Mouse (Mus musculus) forebrain, embryonic 16.5 days (tissue): ENCODE results near the gene Slc9a6. TPM values are rescaled to one million over a fixed set of nuclear protein-coding genes. Genes with fewer than 3 reads are reported as not detected.
A peak's percentile ranks its signal among the peaks of the same experiment; 100 is the strongest.

ENCODE experiments used
- ATAC-seq: fragments of 200-750 bp; cut with Nextera tagmentation; 2 replicates; pipeline ENCODE4 v1.8.0; 2017; ENCODE audit warnings: mild to moderate bottlenecking, moderate library complexity
- H3K27ac ChIP-seq: fragments of 300-500 bp; sonication (generic); 2 replicates; pipeline ENCODE4 v1.5.1; 2014; ENCODE audit warnings: low read length, control low read depth
- H3K27me3 ChIP-seq: fragments of 300-500 bp; sonication (generic); replicated peaks from 2 replicates; pipeline ENCODE4 v1.6.1; 2014; ENCODE audit warnings: low read length; ENCODE audit not compliant: control insufficient read depth, insufficient read depth
- H3K36me3 ChIP-seq: fragments of 300-500 bp; sonication (generic); 2 replicates; pipeline ENCODE4 v1.6.1; 2014; ENCODE audit not compliant: control insufficient read depth, insufficient read depth
- H3K4me1 ChIP-seq: fragments of 300-500 bp; sonication (generic); replicated peaks from 2 replicates; pipeline ENCODE4 v1.6.1; 2014; ENCODE audit warnings: low read length; ENCODE audit not compliant: control insufficient read depth, insufficient read depth
- H3K4me2 ChIP-seq: fragments of 300-500 bp; sonication (generic); 2 replicates; pipeline ENCODE4 v1.6.1; 2014; ENCODE audit warnings: mild to moderate bottlenecking, low read length, control low read depth
- H3K4me3 ChIP-seq: fragments of 300-500 bp; sonication (generic); replicated peaks from 2 replicates; pipeline ENCODE4 v1.5.1; 2014; ENCODE audit warnings: mild to moderate bottlenecking, low read length, control low read depth
- H3K9ac ChIP-seq: fragments of 300-500 bp; sonication (generic); replicated peaks from 2 replicates; pipeline ENCODE4 v1.6.1; 2014; ENCODE audit warnings: low read depth, low read length, control low read depth
- H3K9me3 ChIP-seq: fragments of 300-500 bp; sonication (generic); 2 replicates; pipeline ENCODE4 v1.6.1; 2016; ENCODE audit warnings: low read length; ENCODE audit not compliant: control insufficient read depth
- WGBS: fragments of 180-500 bp; shearing (Covaris S2); extraction: QIAGEN DNeasy Blood & Tissue Kit; methylation state at CpG from one replicate; pipeline ENCODE4 v1.1.7; 2014; 5-methylcytosine and 5-hydroxymethylcytosine counted together
- polyA plus RNA-seq: library from polyadenylated mRNA; unstranded; fragments of >200 nt; fragmentation: Nextera tagmentation; extraction: Ambion mirVana; gene quantifications from 2 replicates; pipeline ENCODE4 v1.2.1, GENCODE M21; 2015

The Slc9a6 gene
- polyA plus RNA-seq, 1 experiment from 2014 or later = 54.4 TPM

DNA sequence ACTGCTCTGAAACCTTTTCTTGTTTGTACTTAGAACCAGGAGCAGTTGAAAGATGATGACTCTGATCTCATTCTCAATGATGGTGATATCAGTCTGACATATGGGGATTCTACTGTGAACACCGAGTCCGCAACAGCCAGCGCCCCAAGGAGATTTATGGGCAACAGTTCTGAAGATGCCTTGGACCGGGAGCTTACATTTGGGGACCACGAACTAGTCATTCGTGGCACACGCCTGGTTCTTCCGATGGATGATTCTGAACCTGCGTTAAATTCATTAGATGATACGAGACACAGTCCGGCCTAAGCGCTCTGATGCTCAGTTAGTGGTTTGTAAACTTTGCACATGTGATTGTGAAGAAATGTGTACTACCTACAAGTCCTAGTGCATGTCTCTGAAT is 51.6 kb downstream of the Slc9a6 start:
- no peak overlapping the region for H3K9ac ChIP-seq
- 87% methylated on average over 12 of the region's 12 CpGs for WGBS
- no peaks in the 10 kb centered on the region for H3K36me3 ChIP-seq
- no peak overlapping the region for H3K4me3 ChIP-seq
- H3K27me3 ChIP-seq = no peaks in the 10 kb centered on the region
- H3K27ac ChIP-seq = no peak overlapping the region
- H3K4me1 ChIP-seq = no peaks in the 10 kb centered on the region; the same call in 1 of the 2 replicates
- H3K4me2 ChIP-seq = no peak overlapping the region
- no peak for ATAC-seq
- H3K9me3 ChIP-seq = no peaks in the 10 kb centered on the region

DNA sequence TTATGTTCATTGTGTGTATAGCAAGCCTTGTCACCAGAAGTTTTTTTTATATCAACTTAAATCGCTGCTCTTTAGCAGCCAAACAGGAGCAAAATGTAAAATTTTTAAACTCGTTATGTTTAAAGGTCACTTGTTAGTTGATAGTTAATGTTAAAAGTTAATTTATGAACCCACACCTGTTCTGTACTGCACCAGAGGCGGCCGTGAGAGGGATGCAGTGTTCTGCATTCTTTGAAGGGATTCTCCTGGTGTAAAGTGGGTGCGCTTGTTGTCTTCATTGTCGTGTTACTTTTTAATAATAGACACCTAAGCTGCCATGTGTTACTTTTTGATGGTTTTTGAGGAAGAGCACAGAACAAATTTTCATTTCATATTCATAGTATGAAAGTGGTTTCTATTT is 52.8 kb downstream of the Slc9a6 start:
- no peak overlapping the region for H3K4me3 ChIP-seq
- H3K9me3 ChIP-seq = no peaks in the 10 kb centered on the region
- no peak overlapping the region for H3K27ac ChIP-seq
- ATAC-seq = no peak
- H3K36me3 ChIP-seq = no peaks in the 10 kb centered on the region
- no peaks in the 10 kb centered on the region; the same call in 1 of the 2 replicates for H3K4me1 ChIP-seq
- no peak overlapping the region for H3K4me2 ChIP-seq
- no peaks in the 10 kb centered on the region for H3K27me3 ChIP-seq
- H3K9ac ChIP-seq = no peak overlapping the region
- 69% methylated on average over 6 of the region's 6 CpGs for WGBS

DNA sequence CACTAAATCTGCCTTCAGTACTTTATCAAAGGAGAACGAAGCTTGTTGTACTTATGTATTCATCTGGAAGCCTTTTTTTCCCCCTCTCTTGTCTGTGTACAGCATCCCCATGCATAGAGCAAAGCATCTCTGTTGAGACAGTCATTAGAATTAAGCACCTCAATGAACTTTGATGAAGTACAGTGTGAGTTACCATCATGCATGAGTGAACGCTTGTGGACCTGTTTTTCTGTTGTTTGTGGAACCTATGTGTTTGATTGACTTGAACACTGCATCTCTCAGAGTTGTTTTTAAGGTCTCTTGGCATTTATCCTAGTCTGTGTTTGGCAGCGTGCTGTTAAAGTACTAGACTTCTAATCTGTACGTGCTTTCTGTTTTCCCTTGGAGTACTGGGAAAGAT is 53.8 kb downstream of the Slc9a6 start:
- ATAC-seq = no peak
- Histone ChIP-seq H3K36me3 (no peaks in the 10 kb centered on the region), H3K4me2 (no peak overlapping the region), H3K9me3 (no peaks in the 10 kb centered on the region), H3K27me3 (no peaks in the 10 kb centered on the region), H3K9ac (no peak overlapping the region), H3K27ac (no peak overlapping the region), H3K4me1 (no peaks in the 10 kb centered on the region; the same call in 1 of the 2 replicates), H3K4me3 (no peak overlapping the region)
- 36% methylated on average over 4 of the region's 4 CpGs for WGBS

DNA sequence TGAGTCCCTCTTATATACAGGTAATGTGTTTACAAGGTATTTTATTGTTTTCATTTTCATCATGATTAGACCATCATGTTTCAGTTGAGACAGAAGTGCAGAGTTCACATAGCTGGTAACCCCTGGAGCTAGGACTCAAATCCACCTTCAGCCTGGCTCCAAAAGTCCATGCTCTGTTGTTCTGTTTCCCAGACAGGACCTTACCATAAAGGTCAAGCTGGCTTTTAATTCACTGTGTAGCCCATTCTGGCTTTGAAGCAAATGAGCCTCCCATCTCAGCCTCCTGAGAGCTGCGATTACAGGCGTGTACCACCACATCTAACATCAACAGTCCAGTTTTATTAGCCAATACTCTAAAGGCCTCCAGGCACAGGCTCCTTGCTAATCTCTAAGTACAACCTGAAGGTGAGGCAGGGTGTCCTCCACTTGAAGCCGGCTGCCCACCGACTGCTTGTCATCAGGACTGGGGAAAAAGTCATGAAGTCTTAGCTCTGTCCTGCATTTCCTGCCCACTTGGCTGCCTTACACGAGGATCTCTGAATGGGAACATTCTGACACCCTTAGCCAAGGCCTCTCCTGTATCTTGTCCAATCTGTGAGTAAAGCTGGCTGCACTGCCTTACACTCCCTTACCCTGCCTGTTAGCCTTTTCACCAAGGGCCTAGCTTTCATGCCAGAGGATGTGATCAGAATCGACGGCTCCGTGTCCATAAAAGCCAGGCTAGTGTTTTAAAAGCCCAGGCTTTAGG is 55.8 kb downstream of the Slc9a6 start:
- no peak overlapping the region for H3K4me3 ChIP-seq
- H3K9me3 ChIP-seq = no peaks in the 10 kb centered on the region
- no peak overlapping the region for H3K4me2 ChIP-seq
- ATAC-seq = no peak
- WGBS = 85% methylated on average over 8 of the region's 8 CpGs
- H3K9ac ChIP-seq = no peak overlapping the region
- no peak overlapping the region for H3K27ac ChIP-seq
- no peaks in the 10 kb centered on the region for H3K27me3 ChIP-seq
- no peaks in the 10 kb centered on the region; the same call in 1 of the 2 replicates for H3K4me1 ChIP-seq
- no peaks in the 10 kb centered on the region for H3K36me3 ChIP-seq

DNA sequence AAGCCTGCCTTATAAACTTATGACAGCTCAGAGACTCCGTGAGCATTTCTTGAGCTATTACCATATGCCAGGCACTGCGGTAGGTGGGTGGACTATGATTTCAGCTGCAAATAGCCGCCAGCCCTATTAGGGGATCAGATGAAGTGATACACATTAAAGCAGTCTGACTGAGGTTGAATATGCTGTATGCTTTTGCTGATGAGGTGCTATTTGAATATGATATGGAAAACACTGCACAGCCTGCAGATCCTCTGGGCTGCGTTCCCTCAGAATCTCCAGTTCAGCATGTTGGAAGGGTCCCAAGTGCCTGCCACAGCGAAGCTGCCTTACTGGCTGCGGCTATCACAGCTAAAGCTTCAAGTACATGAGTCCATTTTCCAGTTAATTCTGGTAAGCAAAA is 57.7 kb downstream of the Slc9a6 start:
- no peaks in the 10 kb centered on the region; the same call in 1 of the 2 replicates for H3K4me1 ChIP-seq
- no peak overlapping the region for H3K4me2 ChIP-seq
- no peaks in the 10 kb centered on the region for H3K27me3 ChIP-seq
- H3K9me3 ChIP-seq = no peaks in the 10 kb centered on the region
- WGBS = 66% methylated on average over 6 of the region's 6 CpGs
- H3K4me3 ChIP-seq = no peak overlapping the region
- no peaks in the 10 kb centered on the region for H3K36me3 ChIP-seq
- ATAC-seq = peak; percentile 20; the same call in 1 of the 2 replicates
- H3K27ac ChIP-seq = no peak overlapping the region
- H3K9ac ChIP-seq = no peak overlapping the region

DNA sequence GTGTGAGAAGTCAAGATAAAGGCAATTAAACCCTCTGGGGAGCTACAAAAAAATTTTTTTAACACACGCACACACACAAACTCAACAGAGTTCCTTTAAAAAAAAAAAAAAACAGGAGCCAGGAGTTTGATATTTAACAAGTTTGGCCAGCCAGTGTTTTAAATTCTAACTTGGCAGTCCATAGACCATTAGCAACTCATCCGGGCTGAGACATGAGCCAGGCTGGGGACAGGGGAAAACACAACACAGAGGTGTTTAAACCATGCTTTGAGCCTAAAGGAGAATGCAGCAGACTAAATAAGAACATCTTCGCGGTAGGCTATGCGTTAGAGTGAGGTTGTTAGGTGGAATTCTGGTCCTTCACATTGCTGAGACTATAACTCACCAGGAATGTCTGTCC is 58.5 kb downstream of the Slc9a6 start:
- H3K9me3 ChIP-seq = no peaks in the 10 kb centered on the region
- H3K27ac ChIP-seq = no peak overlapping the region
- H3K9ac ChIP-seq = no peak overlapping the region
- 83% methylated on average over 5 of the region's 5 CpGs for WGBS
- H3K4me3 ChIP-seq = no peak overlapping the region
- H3K4me1 ChIP-seq = no peaks in the 10 kb centered on the region; the same call in 1 of the 2 replicates
- no peak overlapping the region for H3K4me2 ChIP-seq
- H3K36me3 ChIP-seq = no peaks in the 10 kb centered on the region
- H3K27me3 ChIP-seq = no peaks in the 10 kb centered on the region
- no peak for ATAC-seq

- Histone ChIP-seq H3K4me2 (no peak overlapping the region), H3K36me3 (no peaks in the 10 kb centered on the region), H3K27ac (no peak overlapping the region), H3K9me3 (no peaks in the 10 kb centered on the region), H3K4me1 (no peaks in the 10 kb centered on the region), H3K27me3 (no peaks in the 10 kb centered on the region), H3K4me3 (no peak overlapping the region), H3K9ac (no peak overlapping the region)
- ATAC-seq = no peak
- WGBS = 84% methylated on average over 3 of the region's 3 CpGs
Measured at GRCm38 (mm10) chrX:56668501-56668900, 58.9 kb downstream of the Slc9a6 start.

DNA sequence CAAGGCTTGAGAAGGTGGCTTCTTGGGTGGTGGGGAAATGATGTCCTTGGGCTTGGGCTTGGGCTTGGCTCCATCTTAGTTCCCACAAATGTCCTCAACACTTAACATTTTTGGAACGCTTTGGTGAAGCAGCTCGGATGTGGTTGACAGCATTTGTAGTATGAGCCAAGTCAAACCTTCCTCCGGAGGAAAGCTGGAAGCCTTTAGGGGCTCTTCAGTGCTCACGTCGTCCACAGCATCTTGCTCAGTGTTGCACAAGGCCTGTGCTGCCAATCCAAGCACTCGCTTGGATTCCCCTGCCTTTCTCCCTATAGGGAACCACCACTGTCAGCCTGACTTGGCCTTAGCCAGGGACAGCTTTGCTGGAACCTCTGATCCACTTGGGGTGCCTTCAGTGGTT is 66.0 kb downstream of the Slc9a6 start:
- H3K27ac ChIP-seq = no peak overlapping the region
- WGBS = 86% methylated on average over 6 of the region's 6 CpGs

DNA sequence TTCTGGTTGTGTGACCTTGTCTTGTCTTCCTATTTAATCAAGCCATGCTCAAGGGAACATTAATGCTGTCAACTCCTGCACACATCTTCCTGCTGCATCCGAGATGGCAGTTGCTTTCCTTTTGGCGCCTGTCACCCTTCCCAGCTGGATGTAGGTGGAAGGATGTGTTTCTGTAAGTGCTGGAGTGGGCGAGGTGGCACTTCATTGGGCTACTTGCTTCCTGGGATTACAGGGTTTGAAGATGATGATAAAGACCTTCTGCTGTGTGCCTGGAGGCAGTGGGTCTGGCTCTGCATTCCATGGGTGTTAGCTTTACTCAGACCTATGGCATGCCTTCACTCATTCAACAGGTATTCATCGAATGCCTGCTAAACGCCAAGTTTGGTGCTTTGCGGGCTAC is 68.2 kb downstream of the Slc9a6 start:
- H3K4me3 ChIP-seq = no peak overlapping the region
- no peaks in the 10 kb centered on the region for H3K9me3 ChIP-seq
- H3K9ac ChIP-seq = no peak overlapping the region
- H3K27ac ChIP-seq = no peak overlapping the region
- 88% methylated on average over 6 of the region's 6 CpGs for WGBS
- no peaks in the 10 kb centered on the region for H3K27me3 ChIP-seq
- no peak overlapping the region for H3K4me2 ChIP-seq
- H3K36me3 ChIP-seq = no peaks in the 10 kb centered on the region
- ATAC-seq = no peak
- no peaks in the 10 kb centered on the region for H3K4me1 ChIP-seq

More for the DNA sequence above, 66.0 kb downstream of the Slc9a6 start:
- Histone ChIP-seq H3K4me1 (no peaks in the 10 kb centered on the region), H3K9me3 (no peaks in the 10 kb centered on the region), H3K4me3 (no peak overlapping the region), H3K27me3 (no peaks in the 10 kb centered on the region), H3K4me2 (no peak overlapping the region), H3K36me3 (no peaks in the 10 kb centered on the region), H3K9ac (no peak overlapping the region)
- ATAC-seq = no peak
